Mouse (Mus musculus) lung, postnatal 0 days (tissue): Measurements from ENCODE around the gene Iqsec1.

Experiments
- CTCF ChIP-seq: IDR thresholded peaks from 2 replicates; pipeline ENCODE4 v1.5.1; 2016; ENCODE audit warnings: antibody characterized with exemption, mild to moderate bottlenecking
- EP300 ChIP-seq: IDR thresholded peaks from 2 replicates; pipeline ENCODE4 v1.6.1; 2016; ENCODE audit warnings: antibody characterized with exemption, mild to moderate bottlenecking, control low read depth

- TF ChIP-seq CTCF (no peak), EP300 (no peak)
These were observed 67.8 kb downstream of the Iqsec1 start for GRCm38 (mm10) chr6:90920510-90921220.
